Mouse (Mus musculus) layer of hippocampus, postnatal 25 days (tissue): ENCODE measurements around the gene Cst13. TPM values are rescaled to one million over a fixed set of nuclear protein-coding genes. Genes with fewer than 3 reads are reported as not detected.
A peak's percentile ranks its signal among the peaks of the same experiment; 100 is the strongest.

Experiments used
- DNase-seq, 2 experiments: peaks; one replicate each; pipeline ENCODE4 v3.0.0; 2022; ENCODE audit warnings: mixed read lengths in 2 of 2, low spot score in 1 of 2; ENCODE audit errors: extremely low spot score in 1 of 2
- total RNA-seq, 2 experiments: library from RNA; stranded (reverse); gene quantifications; 2 replicates each; pipeline ENCODE4 v1.2.3; 2021

The Cst13 gene
- total RNA-seq, 2 experiments from 2014 or later: not detected

- no peak for DNase-seq
These were observed 54.3 kb downstream of the Cst13 start for GRCm38 (mm10) chr2:148874224-148874616.

- no peak for DNase-seq
These were observed 54.9 kb downstream of the Cst13 start for GRCm38 (mm10) chr2:148874617-148875334.

- peak; percentile 78 to 85 for DNase-seq
These were observed 55.5 kb downstream of the Cst13 start, which contains the start of gene Cst3 for GRCm38 (mm10) chr2:148875335-148875811. Gene Cst3, minus strand, starts transcription at chr2:148875692.

- no peak for DNase-seq
These were observed 57.3 kb downstream of the Cst13 start for GRCm38 (mm10) chr2:148877016-148877770.

- DNase-seq: no peak
These were observed 58.8 kb downstream of the Cst13 start for GRCm38 (mm10) chr2:148878641-148879130.

- no peak for DNase-seq
These were observed 59.3 kb downstream of the Cst13 start for GRCm38 (mm10) chr2:148879199-148879598.

Other genes starting within 250 kb of the Cst13 start
- gene Nxt1, start 147.5 kb upstream of the Cst13 start, total RNA-seq: 10 to 100 TPM; 11.2 to 16.0 TPM
- 10 to 100 TPM; 30.4 to 32.4 TPM for gene Gzf1, start 139.1 kb upstream of the Cst13 start, total RNA-seq
- gene Napb, start 87.6 kb upstream of the Cst13 start, total RNA-seq: 100 to 1,000 TPM; 300 to 310 TPM
- gene Cstl1, start 69.7 kb upstream of the Cst13 start, total RNA-seq: under 1 TPM in 1 of 2 experiments, not detected in 1; 0.85 TPM
- not detected for gene Cst11, start 48.6 kb upstream of the Cst13 start, total RNA-seq
- not detected for gene 8030411F24Rik, start 38.1 kb upstream of the Cst13 start, total RNA-seq
- gene Cst12, start 30.7 kb upstream of the Cst13 start, total RNA-seq: 1 to 10 TPM; 4.0 to 6.1 TPM
- gene Cst8, start 21.3 kb upstream of the Cst13 start, total RNA-seq: under 1 TPM in 1 of 2 experiments, not detected in 1; 0.37 TPM
- gene Cst9, start 15.1 kb downstream of the Cst13 start, total RNA-seq: not detected
- gene 9230104L09Rik, start 45.0 kb downstream of the Cst13 start, total RNA-seq: not detected
- gene Cst3, start 55.6 kb downstream of the Cst13 start, total RNA-seq: 1,000 to 10,000 TPM; 2,237 to 2,613 TPM
- not detected for gene Gm1330, start 183.2 kb downstream of the Cst13 start, total RNA-seq
- gene Gm10750, start 197.2 kb downstream of the Cst13 start, total RNA-seq: not detected